Mouse (Mus musculus) heart, embryonic 15.5 days (tissue): ENCODE data around the gene Gucy2g. TPM values are rescaled to one million over a fixed set of nuclear protein-coding genes. Genes with fewer than 3 reads are reported as not detected.
A peak's percentile ranks its signal among the peaks of the same experiment; 100 is the strongest.

Source experiments
- ATAC-seq: fragments of 200-750 bp; cut with Nextera tagmentation; replicated peaks from 2 replicates; pipeline ENCODE4 v1.8.0; 2017; ENCODE audit warnings: low read depth, moderate TSS enrichment; ENCODE audit not compliant: insufficient number of reproducible peaks, insufficient read depth, low FRiP score
- H3K27ac ChIP-seq: fragments of 300-500 bp; sonication (generic); 2 replicates; pipeline ENCODE4 v1.5.1; 2015; ENCODE audit warnings: mild to moderate bottlenecking, inconsistent platforms
- H3K27me3 ChIP-seq: fragments of 300-500 bp; sonication (generic); 2 replicates; pipeline ENCODE4 v1.6.1; 2015; ENCODE audit warnings: inconsistent platforms
- H3K36me3 ChIP-seq: fragments of 300-500 bp; sonication (generic); 2 replicates; pipeline ENCODE4 v1.6.1; 2015; ENCODE audit warnings: mild to moderate bottlenecking, inconsistent platforms
- H3K4me1 ChIP-seq: fragments of 300-500 bp; sonication (generic); replicated peaks from 2 replicates; pipeline ENCODE4 v1.6.1; 2015; ENCODE audit warnings: inconsistent platforms
- H3K4me2 ChIP-seq: fragments of 300-500 bp; sonication (generic); 2 replicates; pipeline ENCODE4 v1.6.1; 2015; ENCODE audit warnings: inconsistent platforms, mild to moderate bottlenecking, moderate library complexity
- H3K4me3 ChIP-seq: fragments of 300-500 bp; sonication (generic); 2 replicates; pipeline ENCODE4 v1.5.1; 2015; ENCODE audit warnings: mild to moderate bottlenecking, inconsistent platforms
- H3K9ac ChIP-seq: fragments of 300-500 bp; sonication (generic); 2 replicates; pipeline ENCODE4 v1.6.1; 2015; ENCODE audit warnings: mild to moderate bottlenecking, inconsistent platforms
- H3K9me3 ChIP-seq: fragments of 300-500 bp; sonication (generic); replicated peaks from 2 replicates; pipeline ENCODE4 v1.6.1; 2016; ENCODE audit warnings: inconsistent platforms
- WGBS: fragments of 180-500 bp; shearing (Covaris S2); methylation state at CpG from one replicate; pipeline ENCODE4 v1.1.7; 2015; ENCODE audit warnings: mixed read lengths; 5-methylcytosine and 5-hydroxymethylcytosine counted together
- polyA plus RNA-seq: library from polyadenylated mRNA; unstranded; fragments of >200 nt; fragmentation: Nextera tagmentation; extraction: Ambion mirVana; gene quantifications from 2 replicates; pipeline ENCODE4 v1.2.1, GENCODE M21; 2015

Gucy2g gene
- polyA plus RNA-seq, 1 experiment from 2014 or later = not detected

DNA sequence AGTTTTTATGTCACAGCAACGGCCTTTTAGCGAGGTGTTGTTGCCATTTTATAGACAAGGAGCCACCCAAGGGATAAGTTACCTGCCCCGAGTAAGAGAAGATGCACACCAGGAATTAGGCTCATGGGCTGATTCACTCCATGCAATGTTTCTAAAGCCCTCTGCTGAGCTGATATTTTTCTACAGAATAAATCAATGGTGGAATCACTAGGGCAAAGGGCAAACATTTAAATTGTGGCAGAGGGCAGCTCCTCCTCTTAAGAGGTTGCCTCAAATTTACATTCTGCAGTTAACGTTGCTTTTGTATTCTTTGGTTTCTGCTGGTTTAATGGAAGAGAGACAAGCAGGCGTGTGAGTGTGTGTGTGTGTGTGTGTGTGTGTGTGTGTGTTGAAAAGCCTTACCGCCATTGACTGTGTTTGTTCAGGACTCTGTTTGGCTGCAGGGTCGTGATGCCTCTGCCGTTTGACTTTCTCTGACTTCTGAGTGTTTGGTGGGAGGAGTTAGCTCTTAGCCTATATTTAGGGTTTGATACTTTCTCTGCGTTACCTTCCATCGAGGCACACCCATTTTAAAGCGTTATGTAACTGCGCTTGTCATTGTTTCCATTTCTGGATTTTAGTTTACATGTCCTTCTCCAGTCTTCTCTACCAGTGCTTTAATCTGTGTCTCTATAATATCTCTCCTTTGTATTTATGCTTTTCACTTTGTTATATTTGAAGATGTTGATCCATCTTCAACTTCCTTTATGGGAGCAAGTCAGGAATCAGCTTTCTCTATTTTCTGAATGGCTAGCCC lies 19.6 kb upstream of the Gucy2g start:
- no peak overlapping the region for H3K4me3 ChIP-seq
- WGBS = 58% methylated on average over 12 of the region's 12 CpGs
- H3K9ac ChIP-seq = no peak overlapping the region
- H3K4me2 ChIP-seq = no peak overlapping the region
- H3K27me3 ChIP-seq = no peaks in the 10 kb centered on the region
- no peak for ATAC-seq
- no peaks in the 10 kb centered on the region for H3K36me3 ChIP-seq
- H3K27ac ChIP-seq = no peak overlapping the region
- H3K9me3 ChIP-seq = no peaks in the 10 kb centered on the region
- no peaks in the 10 kb centered on the region for H3K4me1 ChIP-seq

- H3K27ac ChIP-seq = no peak overlapping the region
- ATAC-seq = no peak
- H3K9me3 ChIP-seq = no peaks in the 10 kb centered on the region
- no peak overlapping the region for H3K9ac ChIP-seq
- no peaks in the 10 kb centered on the region for H3K36me3 ChIP-seq
- no peak overlapping the region for H3K4me3 ChIP-seq
- peaks cover 10% of the 10 kb centered on the region for H3K4me1 ChIP-seq
- H3K27me3 ChIP-seq = no peaks in the 10 kb centered on the region
- WGBS = 81% methylated on average over 5 of the region's 5 CpGs
- no peak overlapping the region for H3K4me2 ChIP-seq
Observed at GRCm38 (mm10) chr19:55258514-55258913, 17.5 kb upstream of the Gucy2g start.

- no peak for ATAC-seq
- H3K27me3 ChIP-seq = no peaks in the 10 kb centered on the region
- no peak overlapping the region for H3K4me2 ChIP-seq
- no peak overlapping the region for H3K9ac ChIP-seq
- H3K4me3 ChIP-seq = no peak overlapping the region
- no peaks in the 10 kb centered on the region for H3K9me3 ChIP-seq
- no peaks in the 10 kb centered on the region for H3K36me3 ChIP-seq
- WGBS = 61% methylated on average over 5 of the region's 5 CpGs
- no peak overlapping the region for H3K27ac ChIP-seq
- peaks cover 14% of the 10 kb centered on the region for H3K4me1 ChIP-seq
Observed at GRCm38 (mm10) chr19:55257656-55258375, 16.8 kb upstream of the Gucy2g start.

GRCm38 (mm10) chr19:55256156-55256555 lies 15.1 kb upstream of the Gucy2g start:
- H3K9me3 ChIP-seq = no peaks in the 10 kb centered on the region
- no peak for ATAC-seq
- no peak overlapping the region for H3K4me2 ChIP-seq
- no peaks in the 10 kb centered on the region for H3K36me3 ChIP-seq
- 76% methylated on average over 9 of the region's 9 CpGs for WGBS
- H3K4me1 ChIP-seq = peaks cover 14% of the 10 kb centered on the region
- no peak overlapping the region for H3K4me3 ChIP-seq
- no peak overlapping the region for H3K9ac ChIP-seq
- no peak overlapping the region for H3K27ac ChIP-seq
- no peaks in the 10 kb centered on the region for H3K27me3 ChIP-seq

DNA sequence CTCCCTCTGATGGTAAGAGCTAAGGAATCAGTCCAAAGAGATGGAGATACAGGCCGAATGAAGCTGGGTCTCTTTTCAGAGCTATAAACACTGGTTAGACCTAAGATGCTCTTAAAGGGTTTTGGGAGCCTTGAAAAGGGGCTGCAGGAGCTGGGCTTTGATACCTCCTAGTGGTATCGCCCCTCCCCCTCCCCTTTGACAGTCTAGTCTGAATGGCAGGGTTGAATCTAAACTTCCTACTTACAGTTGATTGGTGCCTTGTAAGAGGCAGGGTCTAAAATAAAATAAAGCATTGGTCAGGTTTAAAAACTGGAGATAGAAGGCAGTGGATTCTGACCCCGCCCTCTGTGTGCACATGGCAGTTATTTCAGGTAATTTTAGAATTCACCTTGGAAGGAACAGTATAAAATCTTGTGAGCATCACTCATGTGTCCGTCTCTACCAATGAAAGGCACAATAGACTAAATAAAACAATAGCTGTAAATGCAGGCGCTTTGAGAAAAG lies 13.5 kb upstream of the Gucy2g start:
- 21% methylated on average over 5 of the region's 5 CpGs for WGBS
- H3K27me3 ChIP-seq = no peaks in the 10 kb centered on the region
- H3K9ac ChIP-seq = peak overlapping the region; percentile 77
- H3K4me2 ChIP-seq = peak overlapping the region; percentile 92
- no peaks in the 10 kb centered on the region for H3K36me3 ChIP-seq
- peak overlapping the region; percentile 82 for H3K4me3 ChIP-seq
- peak overlapping the region; percentile 88 for H3K27ac ChIP-seq
- H3K4me1 ChIP-seq = peaks cover 14% of the 10 kb centered on the region
- ATAC-seq = no peak; the same call in 1 of the 2 replicates
- H3K9me3 ChIP-seq = no peaks in the 10 kb centered on the region

- peak; percentile 66 for ATAC-seq
- H3K4me3 ChIP-seq = peak overlapping the region; percentile 82
- WGBS = under 1% methylated on average over 32 of the region's 32 CpGs
Observed at GRCm38 (mm10) chr19:55253570-55254441, 12.8 kb upstream of the Gucy2g start.

GRCm38 (mm10) chr19:55253239-55253569 lies 12.2 kb upstream of the Gucy2g start:
- H3K4me1 ChIP-seq = peaks cover 14% of the 10 kb centered on the region
- H3K4me3 ChIP-seq = peak overlapping the region; percentile 82
- no peak for ATAC-seq
- whole genome bisulfite sequencing = 2% methylated on average over 9 of the region's 9 CpGs
- H3K9ac ChIP-seq = peak overlapping the region; percentile 77
- H3K36me3 ChIP-seq = no peaks in the 10 kb centered on the region
- peak overlapping the region; percentile 88 for H3K27ac ChIP-seq
- no peaks in the 10 kb centered on the region for H3K9me3 ChIP-seq
- peak overlapping the region; percentile 92 for H3K4me2 ChIP-seq
- H3K27me3 ChIP-seq = no peaks in the 10 kb centered on the region

More at GRCm38 (mm10) chr19:55253570-55254441, 12.8 kb upstream of the Gucy2g start:
- H3K9ac ChIP-seq = peak overlapping the region; percentile 77
- H3K27ac ChIP-seq = peak overlapping the region; percentile 88
- H3K4me2 ChIP-seq = peak overlapping the region; percentile 92
- H3K9me3 ChIP-seq = no peaks in the 10 kb centered on the region
- no peaks in the 10 kb centered on the region for H3K36me3 ChIP-seq
- H3K4me1 ChIP-seq = peaks cover 14% of the 10 kb centered on the region
- H3K27me3 ChIP-seq = no peaks in the 10 kb centered on the region

DNA sequence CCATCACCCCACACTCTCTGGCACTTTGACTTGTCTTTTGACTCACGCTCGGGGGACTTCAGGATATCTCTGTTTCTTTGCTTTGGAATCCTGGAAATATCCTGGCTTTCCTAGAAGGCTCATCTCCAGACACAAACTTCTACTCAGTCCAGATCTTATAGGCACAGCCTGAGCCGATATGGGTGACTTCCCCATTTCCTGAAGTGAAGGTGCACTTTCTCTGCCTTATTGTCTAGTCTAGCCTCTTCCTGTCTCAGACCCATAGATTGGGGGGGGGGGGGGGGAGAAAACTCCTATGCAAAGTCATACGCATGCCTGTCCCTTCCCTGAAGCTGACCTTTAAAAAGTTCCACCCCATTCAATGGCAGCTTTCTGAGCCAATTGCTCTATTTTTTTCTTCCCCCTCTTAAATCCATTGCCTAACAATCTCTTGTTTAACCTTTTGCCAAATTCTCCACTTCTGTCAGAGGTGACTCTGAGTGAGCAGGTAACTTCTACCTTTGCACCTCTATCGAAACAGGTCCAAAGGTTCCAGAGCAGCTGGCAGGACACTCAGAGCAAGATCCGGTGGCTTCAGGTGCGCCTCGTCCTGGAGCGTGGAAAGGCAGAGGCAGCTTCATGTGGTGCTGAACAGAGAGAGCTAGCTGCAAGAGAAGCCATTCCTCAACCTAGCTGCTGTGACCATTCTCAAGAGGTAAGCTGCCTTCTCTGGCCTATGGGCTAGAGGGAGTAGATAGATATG lies 10.5 kb upstream of the Gucy2g start, which contains the start of gene Acsl5:
Gene Acsl5 (plus strand): TSS at position 556 of the 742 bp plus-strand sequence.
- Histone ChIP-seq H3K27ac (no peak within 1 kb of the TSS), H3K4me1 (peaks cover 14% of the 10 kb centered on the region), H3K9me3 (no peaks in the 10 kb centered on the region), H3K4me2 (no peak within 1 kb of the TSS), H3K27me3 (no peaks in the 10 kb centered on the region), H3K36me3 (no peaks in the 10 kb centered on the region), H3K9ac (no peak within 1 kb of the TSS), H3K4me3 (no peak within 1 kb of the TSS)
- WGBS = 89% methylated on average over 9 of the region's 9 CpGs
- no peak for ATAC-seq

DNA sequence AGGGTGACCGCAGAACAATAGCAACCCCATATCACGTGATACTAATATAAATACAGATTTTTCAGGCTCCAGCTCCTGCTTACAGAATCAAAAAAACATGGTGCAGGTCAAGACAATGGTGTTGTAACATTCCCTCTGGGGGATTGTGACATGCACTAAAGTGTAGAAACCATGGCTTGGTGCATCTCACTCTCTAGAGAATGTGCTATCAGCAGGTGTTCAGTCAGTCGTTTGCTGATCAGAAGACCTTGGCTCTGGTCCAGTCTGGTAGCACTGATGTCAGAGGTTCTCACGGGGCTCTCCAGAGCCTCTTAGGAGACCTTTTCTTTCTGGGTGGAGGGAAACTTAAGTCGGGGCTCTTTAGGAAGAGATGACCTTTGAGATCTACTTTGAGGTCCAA lies 9.4 kb upstream of the Gucy2g start:
- 68% methylated on average over 5 of the region's 5 CpGs for WGBS
- peaks cover 14% of the 10 kb centered on the region for H3K4me1 ChIP-seq
- no peak overlapping the region for H3K27ac ChIP-seq
- no peak for ATAC-seq
- no peak overlapping the region for H3K4me3 ChIP-seq
- H3K36me3 ChIP-seq = no peaks in the 10 kb centered on the region
- H3K27me3 ChIP-seq = no peaks in the 10 kb centered on the region
- no peak overlapping the region for H3K4me2 ChIP-seq
- H3K9ac ChIP-seq = no peak overlapping the region
- H3K9me3 ChIP-seq = no peaks in the 10 kb centered on the region

GRCm38 (mm10) chr19:55247991-55248520 lies 7.0 kb upstream of the Gucy2g start:
- H3K4me2 ChIP-seq = no peak overlapping the region
- WGBS = 31% methylated on average over 9 of the region's 9 CpGs

More at GRCm38 (mm10) chr19:55247991-55248520, 7.0 kb upstream of the Gucy2g start:
- Histone ChIP-seq H3K9ac (no peak overlapping the region), H3K4me1 (peaks cover 11% of the 10 kb centered on the region), H3K27ac (no peak overlapping the region), H3K27me3 (no peaks in the 10 kb centered on the region), H3K36me3 (no peaks in the 10 kb centered on the region), H3K4me3 (no peak overlapping the region), H3K9me3 (no peaks in the 10 kb centered on the region)
- no peak for ATAC-seq
